Mouse (Mus musculus): Measurements from ENCODE around the gene Cdk5. TPM values are rescaled to one million over a fixed set of nuclear protein-coding genes. Genes with fewer than 3 reads are reported as not detected.

The Cdk5 gene
- polyA plus RNA-seq, 2 experiments, result 8.2 to 10.3 TPM

DNA sequence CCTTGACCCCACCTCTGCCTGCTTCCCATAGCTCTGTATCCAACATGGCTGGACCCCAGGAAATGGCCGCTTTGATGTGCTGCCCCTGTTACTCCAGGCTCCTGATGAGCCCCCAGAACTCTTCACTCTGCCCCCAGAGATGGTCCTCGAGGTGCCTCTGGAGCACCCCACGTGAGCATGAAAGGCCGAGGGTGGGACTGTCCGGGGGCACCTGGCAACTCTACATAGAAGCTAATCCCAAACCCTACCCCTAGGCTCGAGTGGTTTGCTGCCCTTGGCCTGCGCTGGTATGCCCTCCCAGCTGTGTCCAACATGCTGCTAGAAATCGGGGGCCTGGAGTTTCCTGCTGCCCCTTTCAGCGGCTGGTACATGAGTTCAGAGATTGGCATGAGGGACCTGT, 53.6 kb downstream of the Cdk5 start:
- ATAC-seq (ENCODE audit: insufficient read depth) (no peak), DNase-seq (ENCODE audit: low read depth in 3 of 3, low spot score in 3 of 3) (no peak)
- TF ChIP-seq CTCF (IDR thresholded peaks at IDR 0.05; ENCODE audit: low read depth), result no peak
- TF ChIP-seq EP300 (IDR thresholded peaks at IDR 0.05; ENCODE audit: low read depth), result no peak
- Histone ChIP-seq H3K36me3 (replicated peaks; ENCODE audit: control insufficient read depth, insufficient read depth, low read depth) (no peaks in the 10 kb centered on the region), H3K4me2 (ENCODE audit: low read depth) (no peak overlapping the region), H3K9me3 (ENCODE audit: control insufficient read depth, low read length) (no peaks in the 10 kb centered on the region), H3K27me3 (ENCODE audit: control insufficient read depth, insufficient read depth, low read length) (no peaks in the 10 kb centered on the region), H3K27ac (no peak overlapping the region), H3K4me3 (ENCODE audit: insufficient read depth in 1 of 2, low read depth in 2 of 2, low read length in 2 of 2) (no peak overlapping the region), H3K9ac (replicated peaks) (no peak overlapping the region), H3K4me1 (replicated peaks; ENCODE audit: control insufficient read depth in 2 of 2, insufficient read depth in 2 of 2, low read length in 1 of 2) (no peaks in the 10 kb centered on the region)
- WGBS (ENCODE audit: insufficient replicate concordance), result 60% methylated on average over 9 of the region's 9 CpGs

Other genes with a start within 250 kb of the Cdk5 start
- 0.44 and 0.93 TPM in 2 replicates for gene Kcnh2, start 71.9 kb downstream of the Cdk5 start, polyA plus RNA-seq (2012; rRNA removed)
- 0.05 and 0.28 TPM in 2 replicates for gene Kcnh2, start 71.9 kb downstream of the Cdk5 start, polyA plus RNA-seq (2014; fragmentation: Nextera tagmentation; extraction: Ambion mirVana)
- gene Nos3, start 58.7 kb downstream of the Cdk5 start, polyA plus RNA-seq (2012; rRNA removed), result 1.3 and 1.4 TPM in 2 replicates
- gene Nos3, start 58.7 kb downstream of the Cdk5 start, polyA plus RNA-seq (2014; fragmentation: Nextera tagmentation; extraction: Ambion mirVana), result 1.5 TPM in 2 replicates
- 0.42 and 0.57 TPM in 2 replicates for gene Atg9b, start 31.4 kb downstream of the Cdk5 start, polyA plus RNA-seq (2012; rRNA removed)
- gene Atg9b, start 31.4 kb downstream of the Cdk5 start, polyA plus RNA-seq (2014; fragmentation: Nextera tagmentation; extraction: Ambion mirVana), result 0.14 and 0.35 TPM in 2 replicates
- 16.9 and 20.4 TPM in 2 replicates for gene Abcb8, start 29.9 kb downstream of the Cdk5 start, polyA plus RNA-seq (2012; rRNA removed)
- gene Abcb8, start 29.9 kb downstream of the Cdk5 start, polyA plus RNA-seq (2014; fragmentation: Nextera tagmentation; extraction: Ambion mirVana), result 18.0 and 19.5 TPM in 2 replicates
- gene Asic3, start 10.1 kb downstream of the Cdk5 start, polyA plus RNA-seq (2012; rRNA removed), result not detected in 2 replicates
- not detected in 2 replicates for gene Asic3, start 10.1 kb downstream of the Cdk5 start, polyA plus RNA-seq (2014; fragmentation: Nextera tagmentation; extraction: Ambion mirVana)
- gene Slc4a2, start 307 bp upstream of the Cdk5 start, polyA plus RNA-seq (2012; rRNA removed), result 11.6 and 12.9 TPM in 2 replicates
- gene Slc4a2, start 307 bp upstream of the Cdk5 start, polyA plus RNA-seq (2014; fragmentation: Nextera tagmentation; extraction: Ambion mirVana), result 5.6 and 6.0 TPM in 2 replicates
- 59.9 and 82.4 TPM in 2 replicates for gene Fastk, start 21.8 kb upstream of the Cdk5 start, polyA plus RNA-seq (2012; rRNA removed)
- gene Fastk, start 21.8 kb upstream of the Cdk5 start, polyA plus RNA-seq (2014; fragmentation: Nextera tagmentation; extraction: Ambion mirVana), result 40.8 and 47.2 TPM in 2 replicates
- gene Tmub1, start 24.3 kb upstream of the Cdk5 start, polyA plus RNA-seq (2012; rRNA removed), result 5.3 and 7.6 TPM in 2 replicates
- gene Tmub1, start 24.3 kb upstream of the Cdk5 start, polyA plus RNA-seq (2014; fragmentation: Nextera tagmentation; extraction: Ambion mirVana), result 4.0 and 6.5 TPM in 2 replicates
- gene Agap3, start 28.6 kb upstream of the Cdk5 start, polyA plus RNA-seq (2012; rRNA removed), result 16.9 and 17.8 TPM in 2 replicates
- 6.6 and 10.1 TPM in 2 replicates for gene Agap3, start 28.6 kb upstream of the Cdk5 start, polyA plus RNA-seq (2014; fragmentation: Nextera tagmentation; extraction: Ambion mirVana)
- not detected in 2 replicates for gene Gbx1, start 103.7 kb upstream of the Cdk5 start, polyA plus RNA-seq (2012; rRNA removed)
- gene Gbx1, start 103.7 kb upstream of the Cdk5 start, polyA plus RNA-seq (2014; fragmentation: Nextera tagmentation; extraction: Ambion mirVana), result not detected in 2 replicates
- gene Asb10, start 117.4 kb upstream of the Cdk5 start, polyA plus RNA-seq (2012; rRNA removed), result 0.08 and 0.13 TPM in 2 replicates
- gene Asb10, start 117.4 kb upstream of the Cdk5 start, polyA plus RNA-seq (2014; fragmentation: Nextera tagmentation; extraction: Ambion mirVana), result not detected in 2 replicates
- 0.03 TPM in 1 of 2 replicates, not detected in the other for gene 4931409K22Rik, start 133.3 kb upstream of the Cdk5 start, polyA plus RNA-seq (2012; rRNA removed)
- gene 4931409K22Rik, start 133.3 kb upstream of the Cdk5 start, polyA plus RNA-seq (2014; fragmentation: Nextera tagmentation; extraction: Ambion mirVana), result not detected in 2 replicates
- gene Abcf2, start 153.9 kb upstream of the Cdk5 start, polyA plus RNA-seq (2012; rRNA removed), result 29.2 and 33.6 TPM in 2 replicates
- 50.9 and 53.5 TPM in 2 replicates for gene Abcf2, start 153.9 kb upstream of the Cdk5 start, polyA plus RNA-seq (2014; fragmentation: Nextera tagmentation; extraction: Ambion mirVana)
- gene Chpf2, start 163.2 kb upstream of the Cdk5 start, polyA plus RNA-seq (2012; rRNA removed), result 5.6 and 5.9 TPM in 2 replicates
- gene Chpf2, start 163.2 kb upstream of the Cdk5 start, polyA plus RNA-seq (2014; fragmentation: Nextera tagmentation; extraction: Ambion mirVana), result 5.9 and 6.5 TPM in 2 replicates
- 1.1 and 1.5 TPM in 2 replicates for gene Smarcd3, start 200.9 kb upstream of the Cdk5 start, polyA plus RNA-seq (2012; rRNA removed)
- 0.95 and 1.0 TPM in 2 replicates for gene Smarcd3, start 200.9 kb upstream of the Cdk5 start, polyA plus RNA-seq (2014; fragmentation: Nextera tagmentation; extraction: Ambion mirVana)